Mouse (Mus musculus) gastrocnemius, postnatal 4 days (tissue): Measurements from ENCODE around the gene Fxr2. TPM values are rescaled to one million over a fixed set of nuclear protein-coding genes. Genes with fewer than 3 reads are reported as not detected.

Source experiments
- microRNA-seq: library from miRNA; unstranded; fragments of <30 nt; microRNA quantifications from one replicate; pipeline ENCODE4 v1.2.0, GENCODE M21; 2021
- total RNA-seq, 2 experiments: library from RNA; stranded (reverse); gene quantifications; 2 replicates each; pipeline ENCODE4 v1.2.3; 2021

The Fxr2 gene
- total RNA-seq, 2 experiments from 2014 or later = 90.3 to 94.0 TPM

Small RNAs within 50 kb of the gene (microRNA-seq; reads per million reads assigned to microRNA genes)
- gene Mir1934 = 1.9 reads per million
- not detected for gene Mir467f

Other genes starting within 250 kb of the Fxr2 start
- gene Naa38, start 237.5 kb upstream of the Fxr2 start, total RNA-seq = 10 to 100 TPM; 63.8 to 76.3 TPM
- 10 to 100 TPM; 21.1 to 26.4 TPM for gene Cyb5d1, start 237.4 kb upstream of the Fxr2 start, total RNA-seq
- 10 to 100 TPM; 16.9 to 17.4 TPM for gene Tmem88, start 234.8 kb upstream of the Fxr2 start, total RNA-seq
- 10 to 100 TPM; 51.2 to 59.4 TPM for gene Kdm6b, start 219.3 kb upstream of the Fxr2 start, total RNA-seq
- gene Dnah2, start 83.9 kb upstream of the Fxr2 start, total RNA-seq = under 1 TPM; 0.47 to 0.93 TPM
- gene Efnb3, start 72.8 kb upstream of the Fxr2 start, total RNA-seq = 1 to 10 TPM; 1.9 to 2.7 TPM
- 1 to 10 TPM; 6.8 to 7.9 TPM for gene Wrap53, start 52.7 kb upstream of the Fxr2 start, total RNA-seq
- gene Trp53, start 52.6 kb upstream of the Fxr2 start, total RNA-seq = 10 to 100 TPM; 51.1 to 51.9 TPM
- gene Atp1b2, start 27.0 kb upstream of the Fxr2 start, total RNA-seq = 100 to 1,000 TPM; 227 to 249 TPM
- not detected for gene Shbg, start 15.1 kb upstream of the Fxr2 start, total RNA-seq
- 1 to 10 TPM; 7.8 to 8.8 TPM for gene Sat2, start 11.0 kb upstream of the Fxr2 start, total RNA-seq
- gene Sox15, start 22.3 kb downstream of the Fxr2 start, total RNA-seq = not detected
- gene Mpdu1, start 29.7 kb downstream of the Fxr2 start, total RNA-seq = 10 to 100 TPM; 31.6 to 33.0 TPM
- gene Cd68, start 33.2 kb downstream of the Fxr2 start, total RNA-seq = 10 to 100 TPM; 13.1 to 14.0 TPM
- gene Eif4a1, start 39.4 kb downstream of the Fxr2 start, total RNA-seq = 100 to 1,000 TPM; 295 to 317 TPM
- gene Senp3, start 49.1 kb downstream of the Fxr2 start, total RNA-seq = 10 to 100 TPM; 43.5 to 45.9 TPM
- gene Tnfsf13, start 52.8 kb downstream of the Fxr2 start, total RNA-seq = 1 to 10 TPM; 1.0 to 2.9 TPM
- gene Tnfsf12, start 62.9 kb downstream of the Fxr2 start, total RNA-seq = 10 to 100 TPM; 22.3 to 22.9 TPM
- gene Tnfsfm13, start 63.1 kb downstream of the Fxr2 start, total RNA-seq = 1 to 10 TPM; 4.3 to 4.6 TPM
- 10 to 100 TPM; 66.4 to 72.2 TPM for gene Polr2a, start 125.6 kb downstream of the Fxr2 start, total RNA-seq
- under 1 TPM in 1 of 2 experiments, not detected in 1; 0.25 TPM for gene Slc35g3, start 129.0 kb downstream of the Fxr2 start, total RNA-seq
- 10 to 100 TPM; 26.7 to 30.5 TPM for gene Zbtb4, start 132.9 kb downstream of the Fxr2 start, total RNA-seq
- gene Chrnb1, start 163.0 kb downstream of the Fxr2 start, total RNA-seq = 100 to 1,000 TPM in 1 of 2 experiments, 10 to 100 TPM in 1; 95.1 to 110 TPM
- 10 to 100 TPM; 10.1 to 13.8 TPM for gene Fgf11, start 168.9 kb downstream of the Fxr2 start, total RNA-seq
- not detected for gene Tmem102, start 172.6 kb downstream of the Fxr2 start, total RNA-seq
- not detected for gene Gm39566, start 182.3 kb downstream of the Fxr2 start, total RNA-seq
- gene Spem2, start 185.5 kb downstream of the Fxr2 start, total RNA-seq = not detected
- under 1 TPM in 1 of 2 experiments, not detected in 1; 0.34 TPM for gene Spem1, start 189.2 kb downstream of the Fxr2 start, total RNA-seq
- 10 to 100 TPM; 22.3 to 23.2 TPM for gene Nlgn2, start 204.8 kb downstream of the Fxr2 start, total RNA-seq
- 100 to 1,000 TPM in 1 of 2 experiments, 10 to 100 TPM in 1; 97.5 to 141 TPM for gene Tmem256, start 205.5 kb downstream of the Fxr2 start, total RNA-seq
- 10 to 100 TPM; 39.3 to 41.4 TPM for gene Plscr3, start 213.4 kb downstream of the Fxr2 start, total RNA-seq
- under 1 TPM in 1 of 2 experiments, not detected in 1; 0.13 TPM for gene Tnk1, start 225.7 kb downstream of the Fxr2 start, total RNA-seq
- not detected for gene Tmem95, start 245.0 kb downstream of the Fxr2 start, total RNA-seq
- gene Kctd11, start 248.4 kb downstream of the Fxr2 start, total RNA-seq = 1 to 10 TPM; 3.5 to 4.7 TPM